Mouse (Mus musculus): ENCODE results near the gene A230072I06Rik. TPM values are rescaled to one million over a fixed set of nuclear protein-coding genes. Genes with fewer than 3 reads are reported as not detected.

A230072I06Rik gene
- total RNA-seq, 1 experiment = not detected

- H3K9ac ChIP-seq (ENCODE audit: insufficient read depth, low read depth, low read length, poor library complexity, severe bottlenecking) = no peak overlapping the region
- TF ChIP-seq MAFK (IDR thresholded peaks at IDR 0.05; ENCODE audit: insufficient read depth, low read depth, low read length) = no peak
- no peak for TF ChIP-seq CHD2 (IDR thresholded peaks at IDR 0.05; ENCODE audit: low read depth, low read length)
- TF ChIP-seq ZC3H11A (IDR thresholded peaks at IDR 0.05; ENCODE audit: borderline replicate concordance, low read depth, low read length) = no peak
- TF ChIP-seq HCFC1 (IDR thresholded peaks at IDR 0.05; ENCODE audit: borderline replicate concordance, insufficient read depth, low read length) = no peak
- no peak for TF ChIP-seq ZNF384 (IDR thresholded peaks at IDR 0.05; ENCODE audit: low read depth, low read length)
- H3K27ac ChIP-seq (ENCODE audit: insufficient read depth, low read depth, low read length, poor library complexity, severe bottlenecking) = no peak overlapping the region
- H3K4me1 ChIP-seq (ENCODE audit: control insufficient read depth in 2 of 2, insufficient read depth in 2 of 2, low read length in 2 of 2, poor library complexity in 1 of 2) = peaks cover 0 to 3% of the 10 kb centered on the region in 2 experiments; a peak in 1 of 4 replicates
- no peak for DNase-seq (ENCODE audit: low read depth, low spot score)
- no peaks in the 10 kb centered on the region for H3K36me3 ChIP-seq (ENCODE audit: control insufficient read depth, insufficient read depth, low read length, poor library complexity, severe bottlenecking)
- in situ Hi-C loops (cut with MboI; ENCODE audit: low sequenced_read_pairs in 2 of 2, unreplicated experiment in 2 of 2) = no loop called here
- no peak overlapping the region for H3K4me3 ChIP-seq (ENCODE audit: insufficient read depth in 1 of 2, low read depth in 1 of 2, low read length in 2 of 2, poor library complexity in 1 of 2, severe bottlenecking in 1 of 2)
- no peaks in the 10 kb centered on the region for H3K9me3 ChIP-seq (ENCODE audit: control insufficient read depth, insufficient read depth, low read depth, low read length)
Observed at GRCm38 (mm10) chr8:12243746-12244145, 34.9 kb upstream of the A230072I06Rik start.

GRCm38 (mm10) chr8:12259890-12260289, 18.7 kb upstream of the A230072I06Rik start:
- H3K9ac ChIP-seq (ENCODE audit: insufficient read depth, low read depth, low read length, poor library complexity, severe bottlenecking) = no peak overlapping the region
- peaks cover 0 to 2% of the 10 kb centered on the region in 2 experiments; a peak in 1 of 4 replicates for H3K4me1 ChIP-seq (ENCODE audit: control insufficient read depth in 2 of 2, insufficient read depth in 2 of 2, low read length in 2 of 2, poor library complexity in 1 of 2)
- TF ChIP-seq CHD2 (IDR thresholded peaks at IDR 0.05; ENCODE audit: low read depth, low read length) (no peak), HCFC1 (IDR thresholded peaks at IDR 0.05; ENCODE audit: borderline replicate concordance, insufficient read depth, low read length) (no peak), ZNF384 (IDR thresholded peaks at IDR 0.05; ENCODE audit: low read depth, low read length) (no peak), MAFK (IDR thresholded peaks at IDR 0.05; ENCODE audit: insufficient read depth, low read depth, low read length) (no peak), ZC3H11A (IDR thresholded peaks at IDR 0.05; ENCODE audit: borderline replicate concordance, low read depth, low read length) (no peak)
- no peak overlapping the region for H3K27ac ChIP-seq (ENCODE audit: insufficient read depth, low read depth, low read length, poor library complexity, severe bottlenecking)
- in situ Hi-C loops (cut with MboI; ENCODE audit: low sequenced_read_pairs in 2 of 2, unreplicated experiment in 2 of 2) = no loop called here
- no peak for DNase-seq (ENCODE audit: low read depth, low spot score)
- H3K9me3 ChIP-seq (ENCODE audit: control insufficient read depth, insufficient read depth, low read depth, low read length) = no peaks in the 10 kb centered on the region
- H3K36me3 ChIP-seq (ENCODE audit: control insufficient read depth, insufficient read depth, low read length, poor library complexity, severe bottlenecking) = no peaks in the 10 kb centered on the region
- no peak overlapping the region for H3K4me3 ChIP-seq (ENCODE audit: insufficient read depth in 1 of 2, low read depth in 1 of 2, low read length in 2 of 2, poor library complexity in 1 of 2, severe bottlenecking in 1 of 2)

GRCm38 (mm10) chr8:12260476-12261029, 18.1 kb upstream of the A230072I06Rik start:
- no peak for DNase-seq (ENCODE audit: low read depth, low spot score)
- peaks cover 0 to 2% of the 10 kb centered on the region in 2 experiments; a peak in 1 of 4 replicates for H3K4me1 ChIP-seq (ENCODE audit: control insufficient read depth in 2 of 2, insufficient read depth in 2 of 2, low read length in 2 of 2, poor library complexity in 1 of 2)
- no peak overlapping the region for H3K9ac ChIP-seq (ENCODE audit: insufficient read depth, low read depth, low read length, poor library complexity, severe bottlenecking)
- no peaks in the 10 kb centered on the region for H3K9me3 ChIP-seq (ENCODE audit: control insufficient read depth, insufficient read depth, low read depth, low read length)
- H3K36me3 ChIP-seq (ENCODE audit: control insufficient read depth, insufficient read depth, low read length, poor library complexity, severe bottlenecking) = no peaks in the 10 kb centered on the region
- H3K27ac ChIP-seq (ENCODE audit: insufficient read depth, low read depth, low read length, poor library complexity, severe bottlenecking) = no peak overlapping the region
- TF ChIP-seq HCFC1 (IDR thresholded peaks at IDR 0.05; ENCODE audit: borderline replicate concordance, insufficient read depth, low read length) = no peak
- no peak for TF ChIP-seq ZNF384 (IDR thresholded peaks at IDR 0.05; ENCODE audit: low read depth, low read length)
- no peak for TF ChIP-seq MAFK (IDR thresholded peaks at IDR 0.05; ENCODE audit: insufficient read depth, low read depth, low read length)
- TF ChIP-seq ZC3H11A (IDR thresholded peaks at IDR 0.05; ENCODE audit: borderline replicate concordance, low read depth, low read length) = no peak
- TF ChIP-seq CHD2 (IDR thresholded peaks at IDR 0.05; ENCODE audit: low read depth, low read length) = no peak
- in situ Hi-C loops (cut with MboI; ENCODE audit: low sequenced_read_pairs in 2 of 2, unreplicated experiment in 2 of 2) = no loop called here
- H3K4me3 ChIP-seq (ENCODE audit: insufficient read depth in 1 of 2, low read depth in 1 of 2, low read length in 2 of 2, poor library complexity in 1 of 2, severe bottlenecking in 1 of 2) = no peak overlapping the region

- TF ChIP-seq HCFC1 (IDR thresholded peaks at IDR 0.05; ENCODE audit: borderline replicate concordance, insufficient read depth, low read length) (no peak), ZNF384 (IDR thresholded peaks at IDR 0.05; ENCODE audit: low read depth, low read length) (no peak), CHD2 (IDR thresholded peaks at IDR 0.05; ENCODE audit: low read depth, low read length) (no peak), MAFK (IDR thresholded peaks at IDR 0.05; ENCODE audit: insufficient read depth, low read depth, low read length) (no peak), ZC3H11A (IDR thresholded peaks at IDR 0.05; ENCODE audit: borderline replicate concordance, low read depth, low read length) (no peak)
- in situ Hi-C loops (cut with MboI; ENCODE audit: low sequenced_read_pairs in 2 of 2, unreplicated experiment in 2 of 2) = no loop called here
- peak; percentile 16 for DNase-seq (ENCODE audit: low read depth, low spot score)
- H3K4me1 ChIP-seq (ENCODE audit: control insufficient read depth in 2 of 2, insufficient read depth in 2 of 2, low read length in 2 of 2, poor library complexity in 1 of 2) = peaks cover 0 to 2% of the 10 kb centered on the region in 2 experiments; a peak in 1 of 4 replicates
- no peak overlapping the region for H3K27ac ChIP-seq (ENCODE audit: insufficient read depth, low read depth, low read length, poor library complexity, severe bottlenecking)
- no peaks in the 10 kb centered on the region for H3K9me3 ChIP-seq (ENCODE audit: control insufficient read depth, insufficient read depth, low read depth, low read length)
- H3K9ac ChIP-seq (ENCODE audit: insufficient read depth, low read depth, low read length, poor library complexity, severe bottlenecking) = no peak overlapping the region
- H3K36me3 ChIP-seq (ENCODE audit: control insufficient read depth, insufficient read depth, low read length, poor library complexity, severe bottlenecking) = no peaks in the 10 kb centered on the region
- H3K4me3 ChIP-seq (ENCODE audit: insufficient read depth in 1 of 2, low read depth in 1 of 2, low read length in 2 of 2, poor library complexity in 1 of 2, severe bottlenecking in 1 of 2) = no peak overlapping the region
Observed at GRCm38 (mm10) chr8:12261556-12261955, 17.1 kb upstream of the A230072I06Rik start.

All from ES-E14 (cell line).